Comparison of ENCODE assay signal across 10 mouse cellular contexts in genomic region chr3:37556412-37557113, GRCm38 (mm10).
DNase-seq lines count a peak whose midpoint lies in the region; ATAC-seq lines count a peak whose summit lies in the region.
"Had no signal": no experiment of that assay in that cellular context is flagged by ENCODE, and none has a peak within 500 bp of the region (broad histone marks: within the 10 kb centered on the region; RNA-seq: fewer than 3 reads in every experiment).

No protein-coding gene starts in this region.

- H3K27ac ChIP-seq in forebrain, embryonic 14.5 days (ENCODE audit: low read depth, low read length), result 0 out of 2 replicates have a peak overlapping the region, but pooled peaks have one; percentile 4
- H3K27ac ChIP-seq in forebrain, embryonic 12.5 days, result no peak overlapping the region
- 0 out of 2 replicates have a peak overlapping the region, but pooled peaks have one; percentile 47 for H3K27ac ChIP-seq in brown adipose tissue, adult 24 weeks (replicated peaks; ENCODE audit: low read depth, low read length)
- H3K27ac ChIP-seq in intestine, embryonic 14.5 days (ENCODE audit: low read depth), result peak overlapping the region; percentile 69
- peak overlapping the region; percentile 97 for H3K27ac ChIP-seq in liver, embryonic 13.5 days
- no peak overlapping the region for H3K27ac ChIP-seq in neural tube, embryonic 15.5 days (replicated peaks)
- H3K27ac ChIP-seq in hindbrain, embryonic 12.5 days, result no peak overlapping the region

- no peaks in the 10 kb centered on the region for H3K27me3 ChIP-seq in forebrain, embryonic 14.5 days (replicated peaks; ENCODE audit: control insufficient read depth, insufficient read depth, low read length)
- H3K27me3 ChIP-seq in forebrain, embryonic 12.5 days, result no peaks in the 10 kb centered on the region
- H3K27me3 ChIP-seq in intestine, embryonic 14.5 days (replicated peaks; ENCODE audit: control insufficient read depth, insufficient read depth, low read length), result no peaks in the 10 kb centered on the region
- H3K27me3 ChIP-seq in liver, embryonic 13.5 days, result no peaks in the 10 kb centered on the region
- no peaks in the 10 kb centered on the region for H3K27me3 ChIP-seq in neural tube, embryonic 15.5 days (replicated peaks)
- H3K27me3 ChIP-seq in hindbrain, embryonic 12.5 days, result no peaks in the 10 kb centered on the region

- no peaks in the 10 kb centered on the region for H3K9me3 ChIP-seq in forebrain, embryonic 14.5 days (replicated peaks; ENCODE audit: control insufficient read depth, low read length)
- H3K9me3 ChIP-seq in forebrain, embryonic 12.5 days, result no peaks in the 10 kb centered on the region
- H3K9me3 ChIP-seq in intestine, embryonic 14.5 days (ENCODE audit: control insufficient read depth, low read length), result no peaks in the 10 kb centered on the region
- no peaks in the 10 kb centered on the region for H3K9me3 ChIP-seq in liver, embryonic 13.5 days (replicated peaks)
- no peaks in the 10 kb centered on the region for H3K9me3 ChIP-seq in neural tube, embryonic 15.5 days (replicated peaks)
- no peaks in the 10 kb centered on the region for H3K9me3 ChIP-seq in hindbrain, embryonic 12.5 days (replicated peaks)
- H3K9me3 ChIP-seq: midbrain, embryonic 10.5 days had no signal

- intact Hi-C loops in left cerebral cortex, postnatal 14 days (cut with DNase I), result no loop called here

- no peak overlapping the region for H3K9ac ChIP-seq in forebrain, embryonic 14.5 days (ENCODE audit: low read length)
- H3K9ac ChIP-seq in forebrain, embryonic 12.5 days, result no peak overlapping the region
- H3K9ac ChIP-seq in intestine, embryonic 14.5 days (ENCODE audit: low read length), result no peak overlapping the region
- peak overlapping the region; percentile 63 for H3K9ac ChIP-seq in liver, embryonic 13.5 days
- no peak overlapping the region for H3K9ac ChIP-seq in neural tube, embryonic 15.5 days (replicated peaks)
- no peak overlapping the region for H3K9ac ChIP-seq in hindbrain, embryonic 12.5 days

- H3K36me3 ChIP-seq in forebrain, embryonic 14.5 days (ENCODE audit: control insufficient read depth, insufficient read depth, low read length), result no peaks in the 10 kb centered on the region
- H3K36me3 ChIP-seq in forebrain, embryonic 12.5 days (replicated peaks), result no peaks in the 10 kb centered on the region
- no peaks in the 10 kb centered on the region for H3K36me3 ChIP-seq in intestine, embryonic 14.5 days (ENCODE audit: control insufficient read depth, insufficient read depth, low read length)
- H3K36me3 ChIP-seq in liver, embryonic 13.5 days, result no peaks in the 10 kb centered on the region; the same call in 1 of the 2 replicates
- no peaks in the 10 kb centered on the region for H3K36me3 ChIP-seq in neural tube, embryonic 15.5 days
- H3K36me3 ChIP-seq in hindbrain, embryonic 12.5 days, result no peaks in the 10 kb centered on the region

- 80% methylated on average over 7 of the region's 7 CpGs for WGBS in forebrain, embryonic 14.5 days
- WGBS in forebrain, embryonic 12.5 days, result 81% methylated on average over 7 of the region's 7 CpGs
- 24% methylated on average over 7 of the region's 7 CpGs for WGBS in intestine, embryonic 14.5 days
- 27% methylated on average over 7 of the region's 7 CpGs for WGBS in liver, embryonic 13.5 days (ENCODE audit: insufficient replicate concordance)
- 73% methylated on average over 7 of the region's 7 CpGs for WGBS in neural tube, embryonic 15.5 days
- 69% methylated on average over 7 of the region's 7 CpGs for WGBS in hindbrain, embryonic 12.5 days

- H3K4me2 ChIP-seq in forebrain, embryonic 14.5 days (ENCODE audit: low read length), result no peak overlapping the region
- no peak overlapping the region for H3K4me2 ChIP-seq in forebrain, embryonic 12.5 days
- no peak overlapping the region for H3K4me2 ChIP-seq in intestine, embryonic 14.5 days (ENCODE audit: low read length)
- H3K4me2 ChIP-seq in liver, embryonic 13.5 days, result no peak overlapping the region
- H3K4me2 ChIP-seq in neural tube, embryonic 15.5 days, result no peak overlapping the region
- H3K4me2 ChIP-seq in hindbrain, embryonic 12.5 days (replicated peaks), result no peak overlapping the region

- no peak for ATAC-seq in forebrain, embryonic 14.5 days
- no peak for ATAC-seq in forebrain, embryonic 12.5 days (ENCODE audit: low FRiP score)
- 0 out of 2 replicates have a peak, but pooled peaks have one; percentile 36 for ATAC-seq in intestine, embryonic 14.5 days (replicated peaks; ENCODE audit: low FRiP score, low TSS enrichment, low read depth)
- ATAC-seq in liver, embryonic 13.5 days (ENCODE audit: low read depth), result no peak
- no peak for ATAC-seq in neural tube, embryonic 15.5 days (ENCODE audit: low FRiP score)
- no peak for ATAC-seq in hindbrain, embryonic 12.5 days (ENCODE audit: low FRiP score)
- ATAC-seq: CD4-positive, CD25-positive, alpha-beta regulatory T cell, adult 4 months had no signal

- no peaks in the 10 kb centered on the region for H3K4me1 ChIP-seq in forebrain, embryonic 14.5 days (ENCODE audit: control insufficient read depth, insufficient read depth, low read length)
- peaks cover 7% of the 10 kb centered on the region; the same call in 1 of the 2 replicates for H3K4me1 ChIP-seq in forebrain, embryonic 12.5 days
- no peaks in the 10 kb centered on the region for H3K4me1 ChIP-seq in brown adipose tissue, adult 24 weeks (ENCODE audit: control insufficient read depth, insufficient read depth, insufficient read length, low read length)
- peaks cover 10% of the 10 kb centered on the region; the same call in 1 of the 2 replicates for H3K4me1 ChIP-seq in intestine, embryonic 14.5 days (replicated peaks; ENCODE audit: control insufficient read depth, insufficient read depth, low read length)
- peaks cover 93% of the 10 kb centered on the region for H3K4me1 ChIP-seq in liver, embryonic 13.5 days (replicated peaks)
- H3K4me1 ChIP-seq in neural tube, embryonic 15.5 days, result no peaks in the 10 kb centered on the region
- H3K4me1 ChIP-seq in hindbrain, embryonic 12.5 days, result no peaks in the 10 kb centered on the region

- H3K4me3 ChIP-seq in forebrain, embryonic 14.5 days (ENCODE audit: low read depth, low read length), result no peak overlapping the region
- H3K4me3 ChIP-seq in forebrain, embryonic 12.5 days (replicated peaks), result no peak overlapping the region
- no peak overlapping the region for H3K4me3 ChIP-seq in brown adipose tissue, adult 24 weeks (ENCODE audit: insufficient read depth, low read depth, low read length)
- H3K4me3 ChIP-seq in intestine, embryonic 14.5 days (ENCODE audit: low read depth, low read length), result no peak overlapping the region
- no peak overlapping the region for H3K4me3 ChIP-seq in liver, embryonic 13.5 days (replicated peaks)
- H3K4me3 ChIP-seq in neural tube, embryonic 15.5 days (replicated peaks), result no peak overlapping the region
- H3K4me3 ChIP-seq in hindbrain, embryonic 12.5 days, result no peak overlapping the region
- H3K4me3 ChIP-seq: midbrain, embryonic 10.5 days had no signal

- no peak for DNase-seq in forebrain, embryonic 14.5 days (ENCODE audit: low spot score)
- no peak for DNase-seq in intestine, embryonic 14.5 days (ENCODE audit: low spot score)
- DNase-seq in liver, embryonic 13.5 days, result no peak
- no peak for DNase-seq in left cerebral cortex, postnatal 14 days (ENCODE audit: low spot score in 2 of 2)

Comparison
In these comparisons a context has a peak if more than half of its experiments do, and no peak if none do; other contexts are left out.
1. H3K27ac ChIP-seq: peak in forebrain, embryonic 14.5 days (single experiment), brown adipose tissue, adult 24 weeks (single experiment), intestine, embryonic 14.5 days (single experiment) and liver, embryonic 13.5 days (single experiment); none in forebrain, embryonic 12.5 days (single experiment), neural tube, embryonic 15.5 days (single experiment) and hindbrain, embryonic 12.5 days (single experiment).